Mouse (Mus musculus) hindbrain, embryonic 12.5 days (tissue): Measurements from ENCODE around the gene Iars. TPM values are rescaled to one million over a fixed set of nuclear protein-coding genes. Genes with fewer than 3 reads are reported as not detected.

Experiments used
- ATAC-seq: fragments of 200-750 bp; cut with Nextera tagmentation; 2 replicates; pipeline ENCODE4 v1.8.0; 2017; ENCODE audit warnings: moderate TSS enrichment; ENCODE audit not compliant: low FRiP score
- H3K27ac ChIP-seq: fragments of 300-500 bp; sonication (generic); 2 replicates; pipeline ENCODE4 v1.5.1; 2016; ENCODE audit warnings: mild to moderate bottlenecking
- H3K27me3 ChIP-seq: fragments of 300-500 bp; sonication (generic); 2 replicates; pipeline ENCODE4 v1.6.1; 2016; ENCODE audit warnings: mild to moderate bottlenecking
- H3K36me3 ChIP-seq: fragments of 300-500 bp; sonication (generic); 2 replicates; pipeline ENCODE4 v1.6.1; 2016; ENCODE audit warnings: mild to moderate bottlenecking
- H3K4me1 ChIP-seq: fragments of 300-500 bp; sonication (generic); 2 replicates; pipeline ENCODE4 v1.6.1; 2016
- H3K4me2 ChIP-seq: fragments of 300-500 bp; sonication (generic); replicated peaks from 2 replicates; pipeline ENCODE4 v1.6.1; 2016; ENCODE audit warnings: mild to moderate bottlenecking
- H3K4me3 ChIP-seq: fragments of 300-500 bp; sonication (generic); 2 replicates; pipeline ENCODE4 v1.5.1; 2016; ENCODE audit warnings: mild to moderate bottlenecking
- H3K9ac ChIP-seq: fragments of 300-500 bp; sonication (generic); 2 replicates; pipeline ENCODE4 v1.6.1; 2016; ENCODE audit warnings: mild to moderate bottlenecking, moderate library complexity
- H3K9me3 ChIP-seq: fragments of 300-500 bp; sonication (generic); replicated peaks from 2 replicates; pipeline ENCODE4 v1.6.1; 2016; ENCODE audit warnings: mild to moderate bottlenecking
- WGBS: fragments of 180-500 bp; shearing (Covaris S2); methylation state at CpG from one replicate; pipeline ENCODE4 v1.1.7; 2016; 5-methylcytosine and 5-hydroxymethylcytosine counted together
- polyA plus RNA-seq: library from polyadenylated mRNA; unstranded; fragments of >200 nt; fragmentation: Nextera tagmentation; extraction: Ambion mirVana; gene quantifications from 2 replicates; pipeline ENCODE4 v1.2.1, GENCODE M21; 2016

Iars gene
- polyA plus RNA-seq, 1 experiment from 2014 or later, result 77.2 TPM

- Histone ChIP-seq H3K4me3 (peak overlapping the region; percentile 89), H3K36me3 (peaks cover 14% of the 10 kb centered on the region), H3K9ac (peak overlapping the region; percentile 78), H3K27me3 (no peaks in the 10 kb centered on the region), H3K9me3 (no peaks in the 10 kb centered on the region), H3K4me1 (peaks cover 23% of the 10 kb centered on the region), H3K27ac (peak overlapping the region; percentile 73; the same call in 1 of the 2 replicates), H3K4me2 (peak overlapping the region; percentile 94)
- peak; percentile 78 for ATAC-seq
- WGBS, result under 1% methylated on average over 20 of the region's 20 CpGs
Observed at GRCm38 (mm10) chr13:49682233-49682846, 440 bp downstream of the Iars start.

DNA sequence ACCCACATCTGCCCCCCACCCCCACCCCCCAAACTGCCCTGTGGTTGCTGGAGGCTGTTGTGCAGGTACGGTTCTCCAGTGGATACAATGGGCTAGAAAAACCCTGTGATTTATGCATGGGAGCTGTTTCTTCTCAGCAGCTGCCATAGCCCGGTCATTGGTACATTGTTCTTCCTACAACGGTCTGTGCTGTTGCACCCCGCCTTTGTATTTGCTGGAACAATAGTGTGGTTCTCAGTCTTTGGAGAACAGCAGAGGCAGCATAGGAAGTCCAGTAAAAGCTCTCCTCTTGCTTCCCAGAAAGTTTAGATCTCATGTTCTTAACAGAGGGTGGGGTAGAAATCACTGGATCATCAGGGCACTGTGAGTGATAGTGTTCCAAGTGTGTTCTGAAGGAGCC is 2.4 kb downstream of the Iars start:
- no peaks in the 10 kb centered on the region for H3K27me3 ChIP-seq
- no peak for ATAC-seq
- H3K27ac ChIP-seq, result no peak overlapping the region
- H3K9ac ChIP-seq, result no peak overlapping the region
- WGBS, result 57% methylated on average over 4 of the region's 4 CpGs
- no peak overlapping the region; the same call in 1 of the 2 replicates for H3K4me2 ChIP-seq
- no peak overlapping the region for H3K4me3 ChIP-seq
- peaks cover 23% of the 10 kb centered on the region for H3K4me1 ChIP-seq
- peaks cover 18% of the 10 kb centered on the region for H3K36me3 ChIP-seq
- H3K9me3 ChIP-seq, result no peaks in the 10 kb centered on the region

- no peak overlapping the region for H3K27ac ChIP-seq
- no peak overlapping the region for H3K4me3 ChIP-seq
- H3K4me2 ChIP-seq, result no peak overlapping the region
- H3K4me1 ChIP-seq, result no peaks in the 10 kb centered on the region
- ATAC-seq, result no peak
- WGBS, result 98% methylated on average over 5 of the region's 5 CpGs
- no peak overlapping the region for H3K9ac ChIP-seq
- H3K36me3 ChIP-seq, result peaks cover 50% of the 10 kb centered on the region
- no peaks in the 10 kb centered on the region for H3K9me3 ChIP-seq
- no peaks in the 10 kb centered on the region for H3K27me3 ChIP-seq
Observed at GRCm38 (mm10) chr13:49691056-49691455, 9.2 kb downstream of the Iars start.

GRCm38 (mm10) chr13:49703216-49703779 is 21.4 kb downstream of the Iars start:
- H3K9ac ChIP-seq, result no peak overlapping the region
- H3K27me3 ChIP-seq, result no peaks in the 10 kb centered on the region
- H3K27ac ChIP-seq, result no peak overlapping the region
- no peak; the same call in 1 of the 2 replicates for ATAC-seq
- no peak overlapping the region for H3K4me2 ChIP-seq
- 91% methylated on average over 11 of the region's 11 CpGs for WGBS
- no peak overlapping the region for H3K4me3 ChIP-seq
- no peaks in the 10 kb centered on the region for H3K9me3 ChIP-seq
- peaks cover 77% of the 10 kb centered on the region for H3K36me3 ChIP-seq
- peaks cover 12% of the 10 kb centered on the region for H3K4me1 ChIP-seq

DNA sequence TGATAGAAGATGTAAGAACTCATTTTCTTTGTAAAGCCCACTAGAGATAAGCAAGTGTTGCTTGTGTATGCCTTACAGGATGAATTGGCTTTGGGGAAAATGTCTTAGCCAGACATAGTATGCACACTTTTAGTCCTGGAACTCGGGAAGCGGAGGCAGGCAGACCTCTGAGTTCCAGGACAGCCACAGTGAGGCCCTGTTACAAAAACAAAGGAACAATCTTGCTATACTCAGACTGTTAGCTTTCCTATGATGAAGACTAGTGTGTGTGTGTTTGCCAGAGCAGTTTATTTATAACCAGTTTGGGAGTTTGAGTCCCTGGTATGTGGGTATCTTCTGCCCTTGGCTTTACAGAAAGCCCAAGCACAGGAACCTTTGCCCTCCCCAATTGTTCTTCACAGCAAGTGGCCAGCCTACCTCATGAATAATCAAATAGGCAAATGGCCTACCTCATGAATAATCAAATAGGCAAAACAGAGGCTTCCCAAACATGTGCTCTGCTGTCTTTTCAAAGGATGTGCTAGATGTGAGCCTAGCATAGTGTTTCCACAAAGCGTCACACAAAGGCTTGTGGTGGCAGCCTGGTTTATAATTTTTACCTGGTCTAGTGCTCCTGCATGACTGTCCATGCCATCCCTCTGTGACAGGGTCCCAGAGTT is 24.3 kb downstream of the Iars start:
- WGBS, result 49% methylated on average over 3 of the region's 3 CpGs
- H3K27ac ChIP-seq, result peak overlapping the region; percentile 79
- ATAC-seq, result peak; percentile 77

DNA sequence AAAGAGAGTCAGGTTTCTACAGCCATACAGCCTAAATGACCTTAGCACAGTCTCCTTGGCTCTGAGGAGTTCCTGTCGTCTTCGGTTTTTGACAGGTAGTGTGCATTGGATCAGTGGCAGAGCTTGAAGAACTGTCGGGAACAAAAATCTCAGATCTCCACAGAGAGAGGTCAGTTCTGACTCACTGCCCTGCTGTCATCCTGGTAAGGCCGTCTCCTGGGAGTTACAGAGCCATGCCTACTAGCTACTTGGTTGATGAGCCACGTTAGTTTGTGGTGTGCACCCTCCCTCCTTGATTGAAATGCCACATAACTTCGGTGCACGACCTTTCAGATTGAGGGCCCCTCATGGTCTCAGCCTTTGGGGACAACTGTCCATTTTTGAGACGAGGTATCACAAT is 26.4 kb downstream of the Iars start:
- 87% methylated on average over 8 of the region's 8 CpGs for WGBS
- no peak overlapping the region for H3K27ac ChIP-seq
- no peak overlapping the region for H3K9ac ChIP-seq
- ATAC-seq, result no peak
- no peak overlapping the region for H3K4me2 ChIP-seq
- H3K4me1 ChIP-seq, result peaks cover 12% of the 10 kb centered on the region
- H3K9me3 ChIP-seq, result no peaks in the 10 kb centered on the region
- no peaks in the 10 kb centered on the region for H3K27me3 ChIP-seq
- no peak overlapping the region for H3K4me3 ChIP-seq
- H3K36me3 ChIP-seq, result peaks cover 87% of the 10 kb centered on the region

More for the DNA sequence above, 24.3 kb downstream of the Iars start:
- no peak overlapping the region for H3K4me2 ChIP-seq
- no peak overlapping the region for H3K4me3 ChIP-seq
- H3K9ac ChIP-seq, result no peak overlapping the region
- H3K27me3 ChIP-seq, result no peaks in the 10 kb centered on the region
- peaks cover 12% of the 10 kb centered on the region for H3K4me1 ChIP-seq
- H3K36me3 ChIP-seq, result peaks cover 90% of the 10 kb centered on the region
- H3K9me3 ChIP-seq, result no peaks in the 10 kb centered on the region

DNA sequence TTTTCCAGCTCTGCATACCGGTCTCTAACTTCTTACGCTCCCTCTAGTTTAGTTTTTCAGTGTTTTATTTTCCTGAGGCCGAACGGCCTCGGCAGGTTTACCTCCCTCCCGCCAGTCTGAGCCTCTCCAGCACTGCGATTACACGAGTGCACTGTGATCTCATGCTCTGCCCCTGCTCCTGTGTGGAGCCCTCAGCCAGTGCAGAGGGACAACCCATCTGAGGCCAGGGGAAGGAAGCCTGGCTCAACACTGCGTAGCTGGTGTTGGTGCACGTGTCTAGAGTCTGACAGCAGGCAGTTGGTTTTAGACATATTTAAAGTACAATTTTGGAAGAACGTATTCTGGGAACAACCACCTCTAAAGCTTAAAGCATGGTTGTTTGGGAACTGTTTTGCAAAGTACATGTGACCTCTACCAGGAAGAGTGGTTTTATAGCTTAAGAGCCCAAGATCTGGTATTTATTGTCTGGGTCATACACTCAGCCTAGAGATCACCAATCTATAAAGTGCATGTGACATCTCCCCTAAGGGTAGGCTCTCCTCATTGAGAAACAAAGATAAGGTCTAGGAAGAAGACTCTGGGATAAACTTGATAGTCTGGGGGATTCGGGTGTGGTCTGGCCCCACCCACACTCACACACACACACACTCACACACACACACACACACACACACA is 30.3 kb downstream of the Iars start:
- no peaks in the 10 kb centered on the region for H3K27me3 ChIP-seq

DNA sequence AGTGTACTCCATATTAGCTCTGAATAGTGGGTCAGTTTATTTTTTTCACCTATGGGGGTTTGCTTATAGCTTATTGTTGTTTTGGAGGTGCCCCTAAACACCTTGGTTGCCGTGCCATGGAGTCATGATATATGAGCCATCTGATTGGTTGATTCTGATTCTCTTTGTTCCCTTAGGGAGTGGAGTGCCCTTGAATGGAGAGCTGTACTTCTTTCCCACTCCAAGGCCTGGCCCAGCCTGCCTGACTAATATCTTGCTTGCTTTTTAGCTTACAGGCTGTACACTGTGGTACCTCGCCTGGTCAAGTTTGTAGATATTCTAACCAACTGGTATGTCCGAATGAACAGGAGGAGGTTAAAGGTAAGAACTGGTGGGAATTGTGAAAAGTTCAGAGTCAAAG is 37.4 kb downstream of the Iars start:
- no peaks in the 10 kb centered on the region for H3K4me1 ChIP-seq
- 89% methylated on average over 3 of the region's 3 CpGs for WGBS
- no peak overlapping the region for H3K27ac ChIP-seq
- H3K9me3 ChIP-seq, result no peaks in the 10 kb centered on the region
- H3K9ac ChIP-seq, result no peak overlapping the region
- H3K27me3 ChIP-seq, result no peaks in the 10 kb centered on the region
- H3K36me3 ChIP-seq, result peaks cover 96% of the 10 kb centered on the region
- H3K4me3 ChIP-seq, result no peak overlapping the region
- ATAC-seq, result no peak
- no peak overlapping the region for H3K4me2 ChIP-seq

More for the DNA sequence above, 30.3 kb downstream of the Iars start:
- Histone ChIP-seq H3K9me3 (no peaks in the 10 kb centered on the region), H3K4me1 (no peaks in the 10 kb centered on the region), H3K9ac (no peak overlapping the region), H3K27ac (no peak overlapping the region), H3K4me3 (no peak overlapping the region), H3K36me3 (peaks cover 88% of the 10 kb centered on the region), H3K4me2 (no peak overlapping the region)
- WGBS, result 95% methylated on average over 12 of the region's 12 CpGs
- no peak for ATAC-seq

DNA sequence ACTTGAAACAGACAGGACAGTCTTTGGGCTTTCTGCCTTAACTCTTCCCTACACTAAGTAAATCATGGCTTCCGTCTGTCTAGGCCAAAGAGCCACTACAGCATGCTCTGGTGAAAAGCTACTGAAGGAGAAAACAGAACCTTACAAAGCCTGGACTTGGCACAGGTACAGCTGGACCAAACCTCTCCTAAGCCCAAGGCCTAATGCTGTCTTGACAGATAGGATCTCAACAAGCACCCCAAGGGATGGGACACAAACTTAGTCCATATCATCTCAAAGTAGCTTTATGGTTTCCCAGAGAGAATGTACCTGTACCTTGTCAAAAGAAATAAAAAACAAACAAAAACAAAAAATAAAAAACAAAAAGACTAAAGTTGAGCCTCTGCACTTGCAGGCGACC is 54.5 kb downstream of the Iars start:
- no peak overlapping the region for H3K4me2 ChIP-seq
- no peaks in the 10 kb centered on the region for H3K27me3 ChIP-seq
- ATAC-seq, result no peak
- no peaks in the 10 kb centered on the region for H3K9me3 ChIP-seq
- no peak overlapping the region for H3K9ac ChIP-seq
- WGBS, result 97% methylated on average over 2 of the region's 2 CpGs
- peaks cover 42% of the 10 kb centered on the region for H3K36me3 ChIP-seq
- H3K27ac ChIP-seq, result no peak overlapping the region
- H3K4me3 ChIP-seq, result no peak overlapping the region
- no peaks in the 10 kb centered on the region for H3K4me1 ChIP-seq

DNA sequence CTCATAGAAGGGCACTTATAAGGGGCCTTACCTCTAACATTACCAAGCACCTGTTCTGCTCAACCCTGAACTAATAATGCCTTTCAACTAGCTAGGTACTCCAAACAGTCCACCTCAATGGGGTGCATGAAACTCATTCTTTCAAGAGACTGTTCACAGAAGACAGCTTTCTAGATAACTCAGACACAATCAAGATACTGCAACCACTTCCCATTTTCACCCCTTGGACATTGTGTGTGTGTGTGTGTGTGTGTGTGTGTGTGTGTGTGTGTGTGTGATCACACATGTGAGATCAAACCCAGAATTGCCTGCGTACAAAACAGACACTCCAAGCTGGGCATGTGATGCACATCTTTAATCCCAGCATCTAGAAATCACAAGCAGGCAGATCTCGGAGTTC is 56.1 kb downstream of the Iars start:
- no peak overlapping the region for H3K27ac ChIP-seq
- 80% methylated on average over 2 of the region's 2 CpGs for WGBS
- no peak for ATAC-seq
- H3K4me1 ChIP-seq, result no peaks in the 10 kb centered on the region
- H3K9me3 ChIP-seq, result no peaks in the 10 kb centered on the region
- peaks cover 26% of the 10 kb centered on the region for H3K36me3 ChIP-seq
- H3K27me3 ChIP-seq, result no peaks in the 10 kb centered on the region
- no peak overlapping the region for H3K4me3 ChIP-seq
- H3K9ac ChIP-seq, result no peak overlapping the region
- H3K4me2 ChIP-seq, result no peak overlapping the region

DNA sequence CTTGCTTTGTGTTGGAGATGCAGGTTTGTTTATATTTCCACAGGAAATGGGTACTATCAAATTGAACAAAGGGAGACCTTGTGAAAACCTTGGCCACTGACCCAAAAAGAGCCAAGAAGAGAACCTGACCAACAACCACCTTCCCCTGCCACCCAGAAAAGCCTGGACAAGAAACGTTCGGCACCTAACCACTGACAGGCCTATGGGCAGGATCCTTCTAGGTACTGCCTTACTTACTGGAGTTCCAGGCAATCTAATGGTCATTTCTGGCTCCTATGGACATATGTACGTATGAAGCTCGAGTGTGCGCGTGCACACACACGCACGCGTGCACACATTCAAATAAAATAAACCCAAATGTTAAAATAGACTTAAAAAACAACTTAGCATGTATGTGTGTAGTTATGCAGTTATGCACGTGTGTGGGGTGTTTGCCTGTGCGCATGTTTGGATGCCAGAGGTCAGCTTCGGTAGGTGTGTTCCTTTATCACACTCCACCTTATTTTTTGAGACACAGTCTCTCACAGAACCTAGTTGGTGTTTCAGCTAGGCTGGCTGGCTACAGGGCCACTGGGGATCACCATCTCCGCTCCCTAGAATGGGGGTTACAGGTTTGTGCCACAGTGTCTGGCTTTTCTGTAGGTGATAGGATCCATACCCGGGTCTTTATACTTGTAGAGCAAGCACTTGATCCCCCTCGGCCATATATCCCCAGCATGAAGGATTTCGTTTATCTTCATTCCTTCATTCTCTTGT is 59.6 kb downstream of the Iars start:
- Histone ChIP-seq H3K4me2 (no peak overlapping the region), H3K9me3 (no peaks in the 10 kb centered on the region), H3K4me1 (no peaks in the 10 kb centered on the region), H3K4me3 (no peak overlapping the region), H3K9ac (no peak overlapping the region), H3K27ac (no peak overlapping the region), H3K36me3 (no peaks in the 10 kb centered on the region), H3K27me3 (no peaks in the 10 kb centered on the region)
- 92% methylated on average over 16 of the region's 16 CpGs for WGBS
- no peak for ATAC-seq

DNA sequence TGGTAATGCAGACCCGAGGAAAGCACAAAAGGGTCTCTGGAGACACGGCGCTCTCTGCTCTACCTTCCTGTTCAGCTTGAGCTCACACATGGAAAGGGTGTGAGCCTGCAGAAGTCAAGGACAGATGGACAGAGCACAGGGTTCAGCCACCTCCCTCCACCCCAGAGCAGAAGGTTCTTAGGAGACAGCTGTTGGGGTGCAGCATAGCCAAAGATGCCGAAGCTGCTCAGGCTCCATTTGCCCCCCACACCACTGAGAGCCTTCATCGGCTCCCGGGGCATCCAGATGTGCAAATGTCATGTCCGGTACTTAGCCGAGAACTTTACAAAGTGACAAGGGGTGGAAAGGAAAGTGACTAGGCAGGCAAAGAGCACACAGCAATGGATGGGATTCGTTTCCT is 74.7 kb downstream of the Iars start:
- Histone ChIP-seq H3K27ac (no peak overlapping the region), H3K27me3 (no peaks in the 10 kb centered on the region), H3K36me3 (no peaks in the 10 kb centered on the region), H3K9me3 (no peaks in the 10 kb centered on the region), H3K4me1 (no peaks in the 10 kb centered on the region), H3K4me2 (no peak overlapping the region), H3K9ac (no peak overlapping the region), H3K4me3 (no peak overlapping the region)
- no peak for ATAC-seq
- WGBS, result 83% methylated on average over 9 of the region's 9 CpGs
